Mouse (Mus musculus): ENCODE results near the gene Lrp2.

Gene Lrp2

GRCm38 (mm10) chr2:69401891-69402290 lies 184.0 kb downstream of the Lrp2 start:
- no peak for DNase-seq (ENCODE audit: low spot score in 2 of 2)

- DNase-seq (ENCODE audit: low spot score in 2 of 2), result no peak
These were observed 184.8 kb downstream of the Lrp2 start for GRCm38 (mm10) chr2:69400866-69401604.

- no peak for DNase-seq (ENCODE audit: low spot score in 2 of 2)
These were observed 189.0 kb downstream of the Lrp2 start for GRCm38 (mm10) chr2:69396760-69397435.

- DNase-seq (ENCODE audit: low spot score in 2 of 2), result no peak
These were observed 190.1 kb downstream of the Lrp2 start for GRCm38 (mm10) chr2:69395597-69396248.

- DNase-seq (ENCODE audit: low spot score in 2 of 2), result no peak
These were observed 191.9 kb downstream of the Lrp2 start for GRCm38 (mm10) chr2:69393947-69394346.

GRCm38 (mm10) chr2:69386118-69386871 lies 199.6 kb downstream of the Lrp2 start:
- DNase-seq (ENCODE audit: low spot score in 2 of 2), result no peak

GRCm38 (mm10) chr2:69382838-69383237 lies 203.0 kb downstream of the Lrp2 start:
- DNase-seq (ENCODE audit: low spot score in 2 of 2), result no peak

- no peak for DNase-seq (ENCODE audit: low spot score in 2 of 2)
These were observed 204.1 kb downstream of the Lrp2 start for GRCm38 (mm10) chr2:69381740-69382139.

- no peak for DNase-seq (ENCODE audit: low spot score in 2 of 2)
These were observed 205.6 kb downstream of the Lrp2 start, which contains the start of gene Dhrs9 for GRCm38 (mm10) chr2:69380281-69380680. Gene Dhrs9 (plus strand): TSS chr2:69380445.

GRCm38 (mm10) chr2:69379801-69380200 lies 206.1 kb downstream of the Lrp2 start:
- no peak for DNase-seq (ENCODE audit: low spot score in 2 of 2)

- no peak for DNase-seq (ENCODE audit: low spot score in 2 of 2)
These were observed 209.1 kb downstream of the Lrp2 start for GRCm38 (mm10) chr2:69376780-69377179.

Data from frontal cortex, postnatal 14 days (tissue).